Mouse (Mus musculus): Measurements from ENCODE around the gene Il3.
"Not testable (repeated sequence)": the region's sequence is repeated elsewhere in the genome, so short reads cannot be mapped to it uniquely, and the experiment has no call there.

Gene Il3

DNA sequence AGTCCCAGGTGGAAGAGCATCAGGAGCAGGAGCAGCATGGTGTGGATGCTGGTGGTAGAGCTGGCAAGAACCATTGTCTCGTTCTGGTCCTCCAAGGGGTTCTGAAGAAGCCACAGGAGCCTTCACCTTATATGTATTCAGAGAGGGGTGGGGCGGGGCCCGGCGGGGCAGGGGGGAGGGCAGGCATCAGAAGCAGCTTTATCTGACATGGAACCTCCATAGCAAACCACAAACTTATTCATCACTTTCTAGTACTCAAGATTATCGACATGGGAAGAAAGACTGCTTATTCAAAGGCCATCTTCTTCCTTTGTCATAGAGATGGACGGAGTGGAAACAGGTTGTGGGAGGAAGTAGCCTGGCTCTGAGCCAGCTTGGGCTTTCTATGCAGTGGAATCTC lies at the start of gene Il3:
Gene Il3 (minus strand): TSS at position 101 of the 400 bp plus-strand sequence.
- no peak for DNase-seq (ENCODE audit: low read depth, low spot score)

DNA sequence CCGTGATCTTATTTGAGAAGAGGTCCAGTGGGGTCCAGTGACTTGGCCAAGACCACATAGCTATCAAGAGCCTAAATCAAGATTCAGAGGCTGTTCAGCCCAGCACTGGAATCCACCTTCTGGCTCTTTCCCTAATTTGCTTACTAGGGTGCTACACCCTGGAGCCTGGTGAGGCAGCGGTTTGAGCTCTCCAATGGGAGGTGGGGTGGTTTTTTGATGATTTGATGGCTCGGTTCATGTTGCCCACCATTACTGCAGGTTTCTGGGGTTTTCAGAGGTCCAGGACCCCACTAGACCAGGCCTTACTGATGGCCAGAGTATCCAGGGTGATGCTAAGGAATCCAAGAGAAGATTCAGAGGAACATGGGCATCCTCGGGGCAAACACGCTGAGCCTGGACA lies 48.3 kb upstream of the Il3 start:
- DNase-seq (ENCODE audit: low read depth, low spot score): no peak

DNA sequence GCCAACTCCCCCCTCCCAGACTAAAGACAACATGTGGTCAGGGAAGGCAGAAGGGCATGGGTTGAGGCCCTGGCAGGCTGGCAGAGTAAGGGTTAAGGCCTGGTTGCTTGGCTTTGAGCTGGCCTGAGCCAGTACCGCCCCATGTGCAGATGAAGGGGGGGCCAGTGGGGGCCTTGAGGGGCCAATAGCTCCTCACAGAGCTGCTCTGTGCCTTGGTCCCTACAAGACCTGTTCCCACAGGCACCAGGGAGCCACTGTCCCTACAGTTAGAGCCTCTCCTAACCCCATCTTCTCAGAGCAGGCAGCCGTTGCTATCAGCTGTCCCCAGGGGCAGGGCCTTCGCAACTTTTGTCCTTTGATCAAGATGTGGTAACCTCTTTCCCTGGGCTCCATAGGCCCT lies 47.7 kb upstream of the Il3 start:
- DNase-seq (ENCODE audit: low read depth, low spot score): no peak

DNA sequence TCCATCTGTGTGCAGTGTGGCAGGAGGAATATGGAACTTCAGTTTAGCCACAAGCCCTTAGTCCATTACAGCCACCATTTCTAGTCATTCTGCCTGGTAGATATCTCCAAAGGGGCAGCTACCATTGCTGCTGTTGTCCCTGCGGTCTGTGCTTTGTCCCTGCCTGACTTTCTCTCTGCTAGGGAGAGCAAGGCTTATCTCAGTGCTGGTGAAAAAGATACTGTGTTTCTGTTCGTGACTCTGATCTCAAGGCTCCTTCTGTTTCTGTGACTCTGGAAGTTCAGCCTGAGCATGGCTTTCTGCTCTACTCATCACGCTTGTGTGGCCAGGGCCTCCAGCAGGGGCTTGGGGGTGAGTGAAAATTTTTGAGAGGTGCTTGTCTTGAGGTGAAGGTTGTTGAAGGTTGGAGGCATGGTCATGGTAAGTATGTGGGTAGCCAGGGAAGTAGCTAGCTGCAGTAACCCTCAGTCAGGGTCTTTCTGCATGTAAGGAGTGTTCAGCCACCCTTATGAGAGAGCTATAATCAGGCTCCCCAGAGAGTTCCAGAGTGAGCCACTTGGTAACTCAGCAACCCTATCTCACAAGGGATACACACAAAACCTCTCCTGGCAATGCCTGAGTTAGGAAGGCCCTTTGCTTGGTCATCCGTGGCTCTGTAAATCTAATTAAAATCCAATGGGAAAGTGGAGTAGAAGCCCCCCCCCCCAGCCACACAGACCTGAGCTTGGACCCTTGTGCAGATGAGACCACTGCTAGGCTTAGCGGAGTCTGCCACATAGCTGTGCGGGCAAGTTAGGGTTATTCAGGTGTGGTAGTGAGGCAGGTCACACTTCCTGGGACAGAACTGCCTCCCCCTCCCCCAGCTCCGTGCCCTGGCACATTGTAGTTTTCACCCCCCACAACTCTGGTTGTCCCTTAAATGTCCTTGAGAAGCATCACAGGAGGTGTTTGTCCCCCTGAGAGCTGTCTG lies 46.6 kb upstream of the Il3 start:
- no peak for DNase-seq (ENCODE audit: low read depth, low spot score)

DNA sequence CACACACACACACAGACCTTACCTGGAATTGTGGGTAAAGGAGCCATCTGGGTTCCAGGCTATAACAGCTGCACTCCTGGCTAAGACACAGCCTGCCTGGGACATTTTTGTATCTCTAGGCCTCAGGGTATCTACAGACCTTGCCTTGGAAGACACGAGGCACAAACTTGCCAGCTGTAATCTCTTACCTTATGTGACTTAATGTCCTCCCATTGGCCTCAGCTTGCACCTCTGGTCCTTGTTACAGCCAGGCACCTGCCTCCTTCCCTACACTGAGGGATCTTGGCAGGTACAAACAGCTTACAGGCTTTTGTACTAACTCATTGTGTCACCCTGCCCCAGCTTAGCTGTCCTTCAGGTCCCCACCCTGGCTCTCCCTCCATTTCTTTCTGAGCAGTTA lies 45.5 kb upstream of the Il3 start:
- DNase-seq (ENCODE audit: low read depth, low spot score): no peak

DNA sequence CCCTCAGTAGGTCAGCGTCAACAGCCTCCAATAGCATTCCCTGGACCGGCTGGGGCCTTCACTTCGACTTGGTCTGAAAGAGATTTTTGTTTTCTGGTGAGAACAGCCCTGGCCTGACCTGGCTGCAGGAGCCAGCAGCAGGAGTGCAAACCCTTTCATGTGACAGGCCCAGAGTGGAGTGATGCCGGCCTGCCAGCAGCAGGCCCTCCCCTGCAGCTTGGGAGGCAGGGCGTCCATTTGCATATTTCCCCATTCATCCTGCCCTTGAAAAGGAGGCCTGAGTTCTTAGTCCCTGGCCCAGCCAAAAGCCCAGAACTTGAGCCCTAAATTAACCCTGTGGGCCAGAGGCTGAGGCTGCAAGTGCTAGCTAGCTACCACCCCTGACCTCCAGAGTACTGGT lies 44.9 kb upstream of the Il3 start:
- no peak for DNase-seq (ENCODE audit: low read depth, low spot score)

DNA sequence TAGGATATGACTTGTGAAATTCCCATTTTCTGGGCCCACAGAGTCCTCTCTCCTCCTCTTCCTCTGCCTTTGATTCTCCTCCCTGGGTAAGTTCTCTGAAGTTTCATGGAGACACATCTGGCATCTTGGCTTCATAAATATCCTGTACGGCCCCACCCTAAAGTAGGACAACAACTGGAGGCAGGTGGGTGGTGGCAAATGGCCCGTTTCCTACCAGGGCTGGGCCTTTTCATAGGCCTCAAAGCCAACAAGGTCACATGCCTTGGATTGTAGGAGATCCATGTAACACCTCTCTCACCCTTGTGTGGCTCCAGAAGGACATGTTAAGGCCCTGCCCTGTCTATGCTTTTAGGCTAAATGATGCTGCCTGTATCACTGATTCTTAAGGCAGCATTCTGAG lies 43.5 kb upstream of the Il3 start:
- no peak for DNase-seq (ENCODE audit: low read depth, low spot score)

DNA sequence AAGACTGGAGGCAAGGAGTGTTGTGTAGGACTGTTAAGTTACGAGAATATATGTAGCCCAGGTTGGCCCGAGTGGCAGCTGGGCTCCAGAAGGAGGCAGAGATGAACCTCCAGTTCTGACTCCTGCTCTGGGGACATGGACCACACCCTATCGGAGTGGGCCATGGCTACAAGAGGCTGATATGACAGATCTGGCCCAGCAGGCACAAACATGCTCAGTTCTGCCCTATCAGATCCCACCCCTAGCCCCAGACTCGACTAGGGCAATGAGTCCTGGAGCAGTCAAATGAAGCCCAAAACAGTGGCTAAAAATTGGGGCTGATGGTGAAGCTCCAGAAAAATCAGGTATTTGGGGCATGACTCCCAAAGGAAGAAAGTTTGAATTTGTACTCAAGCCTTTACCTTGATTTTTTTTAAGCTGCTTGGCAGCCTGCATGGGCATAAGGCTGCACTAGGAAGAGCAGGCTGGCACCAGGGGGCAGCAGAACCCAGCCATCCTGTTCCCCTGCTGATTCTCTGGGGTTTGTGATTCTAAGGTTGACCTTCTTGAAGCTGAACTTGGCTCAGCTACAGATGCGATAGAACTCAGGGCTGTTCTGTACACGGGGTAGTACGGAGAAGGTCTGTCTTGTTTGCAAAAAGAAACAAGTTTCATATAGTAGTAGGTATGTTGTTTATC lies 40.2 kb upstream of the Il3 start:
- peak; percentile 57 for DNase-seq (ENCODE audit: low read depth, low spot score)

DNA sequence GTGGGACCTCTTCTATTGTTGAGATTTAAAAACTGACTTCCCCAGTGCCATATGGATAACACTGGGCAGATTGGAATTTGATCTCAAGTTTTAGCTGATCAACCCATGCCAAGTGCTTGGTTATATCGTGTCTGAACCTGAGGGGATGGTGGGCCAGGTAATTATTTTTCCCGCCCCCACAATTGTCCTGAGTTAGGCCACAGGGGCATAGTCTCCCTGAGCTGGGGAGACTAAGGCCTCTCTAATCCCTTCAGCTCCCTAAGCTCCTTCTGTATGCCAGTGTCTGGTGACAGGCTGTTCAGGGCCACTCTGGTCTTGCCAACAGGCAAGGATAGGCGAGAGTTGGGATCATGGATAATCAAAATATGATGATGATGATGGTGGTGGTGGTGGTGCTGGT lies 38.3 kb upstream of the Il3 start:
- no peak for DNase-seq (ENCODE audit: low read depth, low spot score)

DNA sequence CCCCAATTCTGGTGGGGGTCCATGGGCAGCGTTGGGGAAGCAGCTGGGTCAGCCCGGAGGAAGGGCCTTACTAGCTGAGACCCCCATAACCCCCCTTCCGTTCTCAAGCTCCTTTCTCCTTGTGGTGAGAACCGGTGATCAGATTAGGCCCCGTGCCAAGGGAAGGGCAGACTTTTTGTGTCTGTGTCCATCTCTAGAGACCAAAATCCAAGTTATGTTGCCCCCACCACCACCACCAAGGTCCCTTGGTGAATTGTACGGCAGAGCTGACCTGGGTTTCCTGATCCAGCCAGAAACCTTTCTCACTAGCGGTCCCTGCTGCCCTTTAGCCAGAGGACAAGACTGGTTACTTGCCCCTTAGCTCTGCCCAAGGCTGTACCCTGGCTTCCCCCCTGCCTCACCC lies 37.4 kb upstream of the Il3 start:
- DNase-seq (ENCODE audit: low read depth, low spot score): no peak

DNA sequence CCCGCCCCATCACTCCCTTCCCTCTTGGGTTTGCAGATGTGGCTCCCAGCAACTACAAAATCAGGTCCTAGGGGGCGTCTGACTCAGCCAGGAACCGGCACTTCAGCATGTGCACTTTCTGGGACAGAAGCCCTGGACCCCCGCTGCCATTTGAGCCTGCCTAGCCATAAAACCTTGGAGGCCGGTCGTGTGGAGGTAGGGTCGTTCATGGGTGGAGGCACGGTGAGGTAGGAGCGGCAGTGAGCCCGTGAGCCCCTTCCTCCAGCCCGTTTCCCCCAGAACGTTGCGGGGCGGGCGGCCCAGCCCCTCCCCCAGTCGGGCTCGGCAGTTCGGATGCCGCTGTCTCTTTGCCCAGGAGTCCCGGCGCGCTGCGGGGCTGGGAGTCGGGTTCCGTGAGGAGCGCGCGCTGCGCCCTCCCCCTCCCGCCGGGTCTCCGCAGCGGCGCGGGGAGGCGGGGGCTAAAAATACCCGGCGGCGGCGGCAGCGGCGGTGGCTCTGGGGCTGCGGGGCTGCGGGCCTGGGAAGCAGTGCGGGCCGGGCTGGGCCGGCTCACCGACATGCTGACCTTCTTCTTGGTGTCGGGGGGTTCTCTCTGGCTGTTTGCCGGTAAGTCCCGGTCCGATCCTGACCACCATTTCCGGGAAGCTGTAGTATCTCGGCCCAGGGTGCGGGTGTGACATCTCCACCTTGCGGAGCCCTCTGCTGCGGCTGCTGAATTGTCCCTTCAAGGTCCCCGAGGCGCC lies 36.8 kb upstream of the Il3 start, which contains the start of gene Acsl6:
Gene Acsl6 (plus strand): TSS at position 71 of the 743 bp plus-strand sequence.
- no peak for DNase-seq (ENCODE audit: low read depth, low spot score)

DNA sequence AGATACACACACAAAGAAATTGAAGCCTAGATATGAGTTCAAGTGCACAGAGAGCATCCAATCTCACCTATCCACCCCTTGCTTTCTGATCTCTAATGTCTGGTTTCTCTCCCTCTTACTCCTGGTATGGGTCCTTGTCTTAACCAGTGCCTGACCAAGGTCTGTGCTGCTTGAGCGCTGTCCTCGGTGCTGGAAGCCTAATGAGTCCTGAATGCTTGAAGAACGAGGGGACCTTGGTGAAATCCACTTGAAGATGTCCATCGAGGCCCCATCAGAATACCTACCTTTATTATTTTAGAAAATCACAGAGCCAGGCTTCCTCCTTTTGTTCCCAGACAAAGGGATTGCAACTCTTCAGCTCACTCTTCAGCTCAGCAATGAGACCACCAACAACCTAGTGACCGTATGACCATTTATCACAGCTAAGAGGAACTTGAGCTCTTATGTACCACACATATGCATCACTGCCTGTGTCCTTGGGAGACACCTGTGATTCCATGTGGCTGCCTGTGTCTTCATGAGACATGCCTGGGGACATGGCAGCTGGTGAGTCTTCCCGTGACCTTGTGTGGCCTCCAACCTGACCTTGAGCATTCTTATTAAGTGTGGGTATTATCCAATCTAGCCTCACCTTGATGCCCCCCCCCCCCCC lies 36.1 kb upstream of the Il3 start:
- DNase-seq (ENCODE audit: low read depth, low spot score): no peak

DNA sequence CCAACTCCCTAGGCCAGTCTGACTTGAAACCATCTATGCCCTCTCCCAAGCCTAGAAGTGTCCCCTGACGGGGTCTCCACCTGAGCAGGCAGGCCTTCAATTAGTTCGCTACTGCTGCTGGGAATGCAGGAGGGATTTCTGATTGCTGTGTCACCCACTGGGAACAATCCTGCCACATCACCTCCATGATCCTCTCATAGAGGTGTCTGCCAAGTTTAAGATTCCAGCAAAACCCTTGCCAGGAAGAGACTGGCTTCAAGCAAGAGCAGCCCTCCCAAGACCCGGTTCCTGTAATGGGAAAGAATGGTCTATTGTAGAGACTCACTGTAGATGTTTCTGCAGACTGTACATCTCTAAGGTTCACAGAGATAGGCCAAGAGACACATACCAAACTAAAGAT lies 35.5 kb upstream of the Il3 start:
- no peak for DNase-seq (ENCODE audit: low read depth, low spot score)

DNA sequence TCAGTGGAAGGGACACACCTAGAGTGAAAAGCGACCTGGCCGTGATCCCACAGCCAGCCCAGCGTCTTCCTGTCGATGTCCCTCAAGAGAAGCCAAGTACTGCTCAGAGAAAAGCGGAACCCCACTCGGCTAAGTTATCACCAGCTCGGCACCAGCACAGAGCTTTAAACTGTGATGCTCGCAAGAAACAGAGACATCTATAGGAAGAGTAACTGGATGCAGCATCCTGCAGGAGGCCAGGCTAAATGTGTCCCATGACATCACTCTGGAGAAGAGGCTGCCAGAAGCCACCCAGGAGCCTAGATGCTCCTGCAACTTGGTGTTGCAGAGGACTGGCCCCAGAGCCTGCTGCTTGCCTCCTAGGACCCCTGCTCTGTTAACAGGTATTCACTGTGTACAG lies 34.9 kb upstream of the Il3 start:
- DNase-seq (ENCODE audit: low read depth, low spot score): no peak

DNA sequence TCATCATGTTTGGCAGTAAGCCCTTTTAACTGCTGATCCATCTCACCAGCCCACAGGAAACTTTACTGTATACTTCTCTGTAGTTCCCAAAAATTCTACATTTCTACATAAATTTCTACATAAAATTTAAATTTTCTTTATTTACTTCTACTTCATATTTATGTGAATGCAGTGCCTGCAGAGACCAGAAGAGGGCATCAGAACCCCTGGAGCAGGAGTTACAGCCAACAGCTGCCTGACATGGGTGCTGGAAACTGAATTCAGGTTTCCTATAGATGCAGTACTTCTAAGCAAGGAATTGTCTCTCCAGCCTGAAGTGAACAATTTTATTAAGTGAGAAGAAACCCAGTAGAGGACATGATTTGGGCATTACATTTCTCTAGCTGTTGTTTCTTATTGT lies 31.7 kb upstream of the Il3 start:
- DNase-seq (ENCODE audit: low read depth, low spot score): peak; percentile 19

DNA sequence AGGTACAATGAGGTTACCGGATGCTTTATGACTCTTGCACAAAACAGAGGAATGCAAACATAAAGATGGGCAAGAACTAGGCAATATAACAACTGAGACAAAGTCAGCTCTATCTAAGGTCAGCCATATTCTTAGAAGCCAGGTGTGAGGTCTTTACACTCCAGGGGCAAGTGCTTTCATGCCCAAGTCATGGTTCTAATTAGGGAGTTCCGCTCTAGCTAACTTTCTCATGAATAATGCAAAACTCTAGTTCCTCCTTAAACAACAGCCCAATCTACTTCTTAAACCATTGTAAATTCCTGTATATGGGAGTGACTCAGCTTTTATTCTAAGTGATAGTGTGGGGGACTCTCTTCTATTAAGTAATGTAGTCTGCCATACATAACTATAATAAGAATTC lies 30.4 kb upstream of the Il3 start:
- DNase-seq (ENCODE audit: low read depth, low spot score): not testable (repeated sequence)

DNA sequence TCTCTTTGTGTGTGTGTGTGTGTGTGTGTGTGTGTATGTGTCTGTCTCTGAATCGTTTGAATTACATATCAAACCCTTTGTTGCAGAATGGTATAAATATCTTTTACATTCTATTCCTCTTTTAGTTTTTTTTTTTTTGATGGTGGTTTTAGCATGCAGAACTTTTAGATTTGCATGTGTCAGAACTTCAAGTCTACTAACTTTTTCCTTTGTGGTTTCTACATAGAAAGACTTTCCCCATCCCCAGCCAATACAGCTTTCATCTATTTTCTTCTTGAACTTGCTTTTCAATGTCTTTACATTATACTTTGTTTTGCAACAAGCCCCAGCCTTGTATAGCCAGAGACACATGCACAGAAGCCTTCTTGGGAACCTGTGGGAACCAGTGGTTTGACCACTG lies 29.7 kb upstream of the Il3 start:
- no peak for DNase-seq (ENCODE audit: low read depth, low spot score)

DNA sequence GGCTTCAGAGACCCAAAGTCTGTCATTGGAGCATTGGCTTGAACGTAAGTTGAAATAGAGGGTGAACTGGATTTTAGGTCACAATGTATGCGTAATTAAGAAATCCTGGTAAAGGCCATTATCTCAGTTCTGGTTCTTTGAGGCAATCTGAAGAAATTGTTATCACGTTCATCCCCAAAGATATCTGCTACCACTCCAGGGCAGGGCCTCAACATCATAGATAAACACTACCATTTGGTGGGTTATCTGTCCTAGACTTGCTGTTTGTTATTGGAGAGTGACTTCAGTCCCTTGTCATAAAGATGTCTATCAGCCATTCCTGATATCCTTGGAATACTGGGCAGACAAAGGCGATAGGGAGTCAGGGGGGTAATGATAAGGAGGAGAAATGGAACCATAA lies 28.9 kb upstream of the Il3 start:
- no peak for DNase-seq (ENCODE audit: low read depth, low spot score)

DNA sequence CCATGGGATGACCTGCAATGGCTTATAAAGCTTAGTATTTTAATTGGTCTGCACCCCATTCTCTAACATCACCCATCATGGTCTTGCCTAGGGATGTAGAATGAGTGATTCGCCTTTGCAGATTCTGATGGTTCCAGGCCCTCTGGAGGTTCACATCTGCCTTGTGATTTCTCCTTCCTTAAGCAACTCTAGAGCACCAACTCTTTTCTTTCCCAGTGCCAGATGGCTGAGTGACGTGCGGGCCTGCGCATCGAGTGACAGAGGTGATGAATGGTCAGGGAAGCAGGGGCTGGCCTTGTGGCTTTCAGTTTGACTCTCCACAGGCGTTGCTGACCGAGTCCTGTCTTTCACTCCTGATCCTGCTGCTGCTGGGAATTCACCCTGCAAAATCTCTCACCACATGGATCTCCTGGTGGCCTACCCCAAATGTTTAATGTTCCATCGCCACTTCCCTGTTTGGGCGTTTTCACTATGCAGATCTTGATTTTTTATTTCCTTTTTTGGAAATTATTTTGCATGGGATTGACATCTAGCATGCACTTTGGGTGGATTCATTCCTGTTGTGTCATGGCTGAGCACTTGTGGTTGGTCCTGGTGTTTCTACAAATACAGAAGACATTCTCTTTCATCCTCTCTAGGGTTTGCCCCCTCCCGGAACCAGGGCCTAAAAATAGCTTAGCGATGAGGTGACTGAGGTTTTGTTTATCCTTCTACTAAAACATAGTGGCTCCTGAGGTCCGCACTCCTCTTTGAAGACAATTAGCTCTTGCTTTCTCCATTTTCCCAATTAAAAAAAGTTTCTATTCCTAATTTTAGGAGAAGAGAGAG lies 27.1 kb upstream of the Il3 start:
- DNase-seq (ENCODE audit: low read depth, low spot score): peak; percentile 30

DNA sequence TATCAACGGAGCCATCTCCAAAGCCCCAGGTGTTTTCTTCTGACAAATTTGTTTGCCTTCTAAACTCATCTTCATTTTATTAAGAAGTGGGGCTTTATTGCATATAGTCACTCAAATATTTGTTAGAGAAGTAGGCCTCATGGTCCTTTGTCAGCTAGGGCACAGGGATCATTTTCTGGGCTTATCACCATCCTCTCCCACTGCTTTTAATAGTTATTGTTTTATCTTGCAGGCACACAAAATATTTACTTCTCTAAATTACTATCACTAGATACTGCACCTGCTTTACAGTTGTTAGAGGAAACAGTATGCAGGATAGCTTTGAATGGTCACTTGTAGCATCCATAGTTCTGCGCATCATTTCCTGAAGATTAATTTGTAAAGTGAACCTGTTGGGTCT lies 25.1 kb upstream of the Il3 start:
- DNase-seq (ENCODE audit: low read depth, low spot score): no peak

Measured in A20 (cell line).